Mouse (Mus musculus) T-helper 17 cell (primary cell): ENCODE data around the gene Gm21958.

ENCODE experiments used
- in situ Hi-C, 2 experiments: fragments of 300-600 bp; cut with MboI, MseI; formaldehyde crosslinking; loops; 1 replicate in 1 of 2; 2 replicates in 1 of 2; pipeline ENCODE4 v1.15.1; 2025; ENCODE audit warnings: high pct_unique_total_duplicates in 2 of 2

The Gm21958 gene

DNA sequence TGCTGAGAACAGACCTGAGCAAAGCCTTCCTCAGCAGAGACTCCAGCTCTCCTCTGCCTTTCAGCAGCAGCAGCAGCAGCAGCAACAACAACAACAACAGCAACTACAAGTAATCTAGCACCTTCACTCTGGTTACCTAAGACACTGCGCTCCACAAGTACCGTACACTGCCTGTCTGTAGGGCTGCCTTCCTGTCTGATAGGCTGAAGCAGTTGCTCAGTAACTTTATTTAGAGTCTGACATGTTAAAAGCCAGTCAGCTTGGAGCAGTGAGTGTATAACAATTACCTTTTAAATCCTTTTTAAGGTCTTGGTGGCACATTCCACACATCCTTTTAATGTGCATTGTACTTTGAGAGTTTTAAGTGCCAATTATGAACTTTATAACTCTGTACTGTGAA is 13.4 kb upstream of the Gm21958 start:
- in situ Hi-C loops: loop anchor here (10.0 to 25.0 kb wide), 3 partner anchors 697 to 1265 kb away; partner anchors contain the start of genes Nhlrc3 (in 1 of the 2), Proser1 (in 1 of the 2) and Ufm1 (in 1 of the 2)

DNA sequence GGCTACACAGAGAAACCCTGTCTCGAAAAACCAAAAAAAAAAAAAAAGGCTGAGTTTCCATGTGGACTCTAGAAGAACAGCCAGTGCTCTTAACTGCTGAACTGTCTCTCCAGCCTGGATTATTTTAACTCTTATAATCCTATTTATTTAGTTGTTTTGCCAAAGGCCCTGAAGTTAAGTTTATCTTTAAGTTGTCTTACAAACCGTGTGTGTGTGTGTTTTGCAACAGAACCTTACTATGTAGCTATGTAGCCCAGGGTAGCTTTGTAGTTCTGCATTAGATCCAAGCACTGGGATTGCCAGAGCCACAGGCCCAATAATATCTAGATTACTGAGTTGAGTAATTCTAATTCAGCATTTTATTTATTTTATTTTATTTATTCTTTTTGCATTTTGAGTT is 11.2 kb upstream of the Gm21958 start:
- in situ Hi-C loops: loop anchor here (10.0 to 25.0 kb wide), 3 partner anchors 699 to 1263 kb away; partner anchors contain the start of genes Nhlrc3 (in 1 of the 2), Proser1 (in 1 of the 2) and Ufm1 (in 1 of the 2)

DNA sequence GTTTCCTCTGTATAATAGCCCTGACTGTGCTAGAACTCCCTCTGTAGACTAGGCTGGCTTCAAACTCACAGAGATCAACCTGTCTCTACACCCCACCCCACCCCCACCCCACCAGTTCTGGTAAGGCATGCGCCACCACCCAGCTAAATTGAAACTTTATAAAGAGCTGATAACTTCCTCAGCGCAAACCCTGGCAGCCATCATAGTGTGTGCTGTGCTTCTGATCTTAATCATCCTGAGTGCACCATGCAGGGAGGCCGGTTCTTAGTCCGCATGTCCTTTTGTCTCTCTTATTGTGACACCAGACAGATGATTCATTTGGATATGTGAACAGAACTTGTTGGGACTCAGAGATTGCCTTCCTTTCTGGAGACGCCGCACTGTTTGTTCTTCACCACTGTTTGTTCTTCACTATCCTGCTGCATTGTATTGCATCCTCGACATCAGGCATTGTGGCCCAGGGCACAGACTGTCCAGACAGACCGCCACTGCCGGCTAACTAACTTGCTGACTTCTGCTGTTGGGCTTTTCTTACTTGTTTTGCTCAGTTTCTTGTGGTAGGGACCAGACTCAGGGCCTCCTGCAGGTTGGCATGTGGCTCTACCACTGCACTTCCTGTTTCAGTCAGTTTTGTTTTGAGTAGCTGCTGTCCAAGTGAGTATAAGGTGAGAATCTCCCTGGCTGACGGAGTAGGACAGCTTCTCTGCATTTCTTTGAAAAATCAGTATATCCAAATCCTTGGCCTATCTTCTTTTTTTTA is 9.8 kb upstream of the Gm21958 start:
- in situ Hi-C loops: loop anchor here (10.0 to 25.0 kb wide), 3 partner anchors 701 to 1937 kb away; partner anchors contain the start of genes Nhlrc3 (in 1 of the 2) and Proser1 (in 1 of the 2)

DNA sequence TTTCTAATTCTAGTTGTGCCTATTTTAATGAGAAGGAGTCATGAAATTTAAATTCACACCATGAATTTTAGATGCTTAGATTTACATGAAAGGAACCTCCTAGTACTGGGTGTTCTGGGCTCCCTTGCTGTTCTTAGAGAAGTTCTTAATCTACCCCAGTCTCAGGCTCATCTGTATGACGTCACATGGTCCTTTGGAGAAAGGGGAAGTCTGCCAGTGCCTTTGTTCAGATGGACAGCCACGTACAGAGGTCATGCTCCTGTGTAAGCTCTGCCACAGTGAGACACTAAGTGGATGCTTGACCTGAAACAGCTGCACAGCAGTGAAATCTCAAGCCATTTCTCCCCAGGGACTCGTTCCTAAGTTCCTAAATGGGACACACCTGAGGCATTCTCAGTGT is 4.8 kb upstream of the Gm21958 start:
- in situ Hi-C loops: loop anchor here in 1 of 2 experiments (25.0 kb wide), 2 partner anchors 1257 to 1932 kb away; partner anchors contain the start of genes Nhlrc3 and Proser1

DNA sequence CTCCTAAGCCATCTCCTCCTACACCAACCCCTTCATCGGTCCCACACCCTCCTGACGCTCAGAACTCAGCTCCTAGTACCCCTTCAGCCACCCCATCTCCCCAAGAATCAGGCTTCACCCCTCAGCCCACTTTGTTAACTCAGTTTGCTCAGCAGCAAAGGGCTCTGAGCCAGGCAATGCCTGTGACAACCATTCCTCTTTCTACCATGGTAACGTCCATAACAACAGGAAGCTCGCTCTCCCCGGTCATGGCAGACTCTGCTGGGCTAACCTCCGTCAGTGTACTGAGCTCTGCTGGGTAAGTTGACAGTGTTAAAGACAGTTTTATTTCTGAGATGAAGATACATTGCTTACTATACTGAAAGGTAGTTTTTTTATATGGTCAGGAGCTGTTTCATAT is 3.2 kb upstream of the Gm21958 start:
- in situ Hi-C loops: loop anchor here in 1 of 2 experiments (25.0 kb wide), 2 partner anchors 1255 to 1930 kb away; partner anchors contain the start of genes Nhlrc3 and Proser1

DNA sequence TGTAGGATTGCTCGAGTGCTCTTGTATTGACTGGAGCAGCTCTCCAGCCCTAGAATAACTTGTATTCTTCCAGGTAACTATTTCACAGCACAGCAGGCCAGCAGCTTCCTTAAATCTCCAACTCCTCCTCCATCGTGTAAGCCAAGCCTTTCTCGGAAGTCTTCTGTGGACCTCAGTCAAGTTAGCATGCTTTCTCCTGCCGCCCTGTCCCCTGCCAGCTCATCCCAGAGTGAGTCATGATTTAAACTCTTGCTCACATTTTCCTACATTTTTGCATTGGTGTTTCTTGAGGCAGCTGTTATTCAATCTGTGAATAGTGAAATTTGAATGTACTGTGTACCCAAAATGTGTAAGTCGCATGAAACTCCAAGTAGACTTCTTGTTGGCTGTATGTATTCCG is 1.3 kb upstream of the Gm21958 start:
- in situ Hi-C loops: loop anchor here in 1 of 2 experiments (25.0 kb wide), 2 partner anchors 1253 to 1928 kb away; partner anchors contain the start of genes Nhlrc3 and Proser1

DNA sequence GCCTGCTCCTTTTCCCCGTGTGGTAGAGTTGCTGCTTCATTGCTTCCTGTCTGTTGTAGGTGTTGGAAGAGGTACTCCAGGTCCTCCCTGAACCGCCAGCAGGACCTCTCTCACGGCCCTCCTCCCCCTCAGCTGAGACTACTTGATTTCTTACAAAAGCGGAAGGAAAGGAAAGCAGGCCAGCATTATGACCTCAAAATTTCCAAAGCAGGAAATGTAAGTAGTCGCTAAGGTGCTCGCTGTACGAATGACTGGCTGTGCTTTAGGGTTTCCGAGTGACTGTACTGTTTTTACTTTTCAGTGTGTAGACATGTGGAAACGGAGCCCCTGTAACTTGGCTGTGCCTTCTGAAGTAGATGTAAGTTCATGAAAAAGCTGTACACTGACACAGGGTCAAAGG is 5.2 kb downstream of the Gm21958 start:
- in situ Hi-C loops: loop anchor here in 1 of 2 experiments (25.0 kb wide), 2 partner anchors 1247 to 1922 kb away; partner anchors contain the start of genes Nhlrc3 and Proser1

DNA sequence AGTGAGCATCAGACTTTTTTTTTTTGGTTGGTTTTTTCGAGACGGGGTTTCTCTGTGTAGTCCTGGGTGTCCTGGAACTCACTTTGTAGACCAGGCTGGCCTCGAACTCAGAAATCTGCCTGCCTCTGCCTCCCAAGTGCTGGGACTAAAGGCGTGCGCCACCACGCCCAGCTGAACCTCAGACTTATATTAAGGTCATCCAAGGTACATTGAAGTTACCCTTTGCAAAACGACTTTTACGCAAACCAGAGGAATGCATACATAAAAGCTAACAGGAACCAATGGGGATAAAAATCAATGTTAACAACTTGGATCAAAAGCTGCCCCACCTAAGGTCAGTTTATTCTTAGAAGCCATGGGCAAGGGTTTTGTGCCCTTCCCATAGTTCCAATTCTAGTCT is 10.0 kb downstream of the Gm21958 start:
- in situ Hi-C loops: loop anchor here in 1 of 2 experiments (25.0 kb wide), 2 partner anchors 1242 to 1917 kb away; partner anchors contain the start of genes Nhlrc3 and Proser1

DNA sequence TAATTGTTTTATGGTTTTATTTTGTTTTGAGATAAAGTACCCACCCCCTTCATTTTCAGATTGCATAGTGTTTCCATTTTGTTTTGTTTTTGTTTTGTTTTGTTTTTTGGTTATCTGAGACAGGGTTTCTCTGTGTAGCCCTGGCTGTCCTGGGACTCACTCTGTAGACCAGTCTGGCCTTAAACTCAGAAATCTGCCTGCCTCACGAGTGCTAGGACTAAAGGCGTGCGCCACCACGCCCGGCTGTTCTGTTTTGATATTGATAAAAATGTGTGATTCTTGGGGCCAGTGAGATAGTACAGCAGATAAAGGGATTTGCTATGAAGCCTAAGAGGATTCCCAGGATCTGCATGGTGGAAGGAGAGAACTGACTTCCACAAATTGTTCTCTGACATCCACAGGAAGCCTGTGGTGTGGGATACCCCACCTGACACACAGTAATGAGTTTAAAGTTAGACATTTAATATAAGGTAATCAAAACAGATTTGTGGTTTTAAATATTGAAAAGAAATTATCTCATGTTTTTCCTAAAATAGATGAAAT is 14.3 kb downstream of the Gm21958 start:
- in situ Hi-C loops: loop anchor here (5.0 to 25.0 kb wide), 4 partner anchors 32 to 1913 kb away; partner anchors contain the start of genes Nhlrc3 (in 1 of the 2), Proser1 (in 1 of the 2) and Ufm1 (in 1 of the 2)

DNA sequence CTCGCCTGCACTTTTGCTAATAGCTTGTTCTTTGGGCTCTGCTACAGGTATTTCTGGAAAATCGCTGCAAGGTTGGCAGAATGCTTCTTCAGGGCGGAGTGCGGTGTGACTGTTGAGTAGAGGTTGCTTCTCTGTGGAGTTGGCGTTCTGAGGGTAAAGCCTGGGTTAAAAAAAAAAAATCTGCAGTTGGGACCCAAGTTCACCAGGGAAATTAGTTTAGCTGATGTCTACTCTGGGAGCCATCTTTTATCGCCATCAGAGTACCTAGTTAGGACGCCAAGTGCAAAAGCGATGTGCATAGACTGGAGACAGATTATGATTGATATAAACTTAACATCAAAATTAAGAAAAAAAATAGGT is 21.1 kb downstream of the Gm21958 start:
- in situ Hi-C loops: loop anchor here in 1 of 2 experiments (25.0 kb wide), 1 partner anchor 831 kb away; the partner anchor contains the start of gene Ufm1

DNA sequence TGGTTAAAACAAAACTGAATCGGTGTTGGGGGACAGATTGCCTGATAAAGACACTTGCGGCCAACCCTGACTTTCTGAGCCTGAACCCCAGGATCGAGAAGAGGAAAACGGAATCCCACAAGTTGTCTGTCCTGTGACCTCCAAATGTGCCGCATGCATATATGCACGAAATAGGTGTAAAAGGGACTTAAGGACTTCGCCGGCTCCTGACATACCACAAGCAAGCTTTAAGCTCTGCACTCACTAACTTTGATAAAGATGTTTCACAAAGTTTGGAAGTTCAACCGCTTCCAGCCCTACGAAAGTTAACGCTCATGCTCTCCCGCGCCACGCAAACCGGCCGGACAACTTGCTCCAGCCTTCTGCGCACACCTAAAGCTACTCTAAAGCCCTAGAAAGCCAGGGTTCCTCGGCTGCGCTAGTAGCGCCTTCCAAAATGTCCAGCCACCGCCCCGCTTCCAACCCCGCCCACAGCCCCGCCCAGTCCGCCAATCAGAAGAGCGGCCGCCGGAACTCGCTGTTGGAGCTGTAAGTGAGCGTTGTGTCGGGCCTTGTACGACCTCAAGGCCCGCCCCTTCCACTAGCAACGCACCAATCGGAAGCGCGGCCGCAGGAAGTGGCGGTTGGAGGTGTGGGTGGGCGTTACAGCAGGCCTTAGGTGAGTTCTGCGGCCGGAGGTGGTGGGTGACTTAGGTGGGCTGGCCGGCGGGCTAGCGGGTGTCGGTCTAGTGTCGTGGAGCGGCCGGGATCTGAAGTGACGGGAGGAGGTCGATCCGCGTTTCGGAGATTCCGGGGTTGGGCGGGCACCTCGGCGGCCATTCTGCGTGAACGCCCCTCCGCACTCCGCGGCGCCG is 21.7 kb downstream of the Gm21958 start, which contains the start of gene Supt20:
Gene Supt20 (plus strand): TSS at position 606 of the 854 bp plus-strand sequence.
- in situ Hi-C loops: loop anchor here in 1 of 2 experiments (25.0 kb wide), 1 partner anchor 830 kb away; the partner anchor contains the start of gene Ufm1

DNA sequence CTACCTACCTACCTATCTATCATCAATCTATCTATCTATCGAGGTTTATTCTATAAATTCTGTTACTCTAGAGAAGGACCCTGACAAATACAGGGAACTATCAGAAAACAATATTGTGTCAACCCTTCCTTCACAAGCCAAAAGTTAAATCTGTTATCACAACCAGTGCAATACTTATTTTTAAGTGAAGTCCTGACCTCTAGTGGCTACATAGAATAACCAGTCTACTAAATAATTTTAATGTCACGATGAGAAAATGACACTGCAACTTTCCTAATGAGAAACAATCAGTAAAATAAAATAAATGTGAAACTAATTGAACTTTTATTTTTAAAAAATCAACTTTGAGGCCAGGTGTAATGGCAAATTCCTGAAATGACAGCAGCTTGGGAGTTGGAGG is 25.1 kb downstream of the Gm21958 start:
- in situ Hi-C loops: loop anchor here (5.0 to 25.0 kb wide), 2 partner anchors 337 to 827 kb away; partner anchors contain the start of gene Ufm1 (in 1 of the 2)

DNA sequence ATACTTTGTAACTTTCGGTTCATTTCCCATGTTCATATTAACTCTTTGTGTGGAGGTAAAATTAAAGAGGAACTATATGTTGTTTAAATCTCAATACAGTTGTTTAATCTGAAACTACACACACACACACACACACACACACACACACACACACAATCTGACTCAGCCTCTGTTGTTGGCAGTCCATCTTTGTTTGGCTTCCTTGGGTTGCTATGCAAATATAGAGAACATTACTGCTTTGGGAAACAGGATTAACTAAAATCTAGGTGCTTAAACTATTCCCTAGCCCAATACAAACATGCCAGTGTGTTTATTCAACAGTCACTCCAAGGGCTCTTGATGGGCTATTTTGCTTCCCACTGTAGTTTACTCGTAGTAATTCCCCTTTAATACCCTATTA is 26.9 kb downstream of the Gm21958 start:
- in situ Hi-C loops: loop anchor here (5.0 to 25.0 kb wide), 2 partner anchors 335 to 825 kb away; partner anchors contain the start of gene Ufm1 (in 1 of the 2)

DNA sequence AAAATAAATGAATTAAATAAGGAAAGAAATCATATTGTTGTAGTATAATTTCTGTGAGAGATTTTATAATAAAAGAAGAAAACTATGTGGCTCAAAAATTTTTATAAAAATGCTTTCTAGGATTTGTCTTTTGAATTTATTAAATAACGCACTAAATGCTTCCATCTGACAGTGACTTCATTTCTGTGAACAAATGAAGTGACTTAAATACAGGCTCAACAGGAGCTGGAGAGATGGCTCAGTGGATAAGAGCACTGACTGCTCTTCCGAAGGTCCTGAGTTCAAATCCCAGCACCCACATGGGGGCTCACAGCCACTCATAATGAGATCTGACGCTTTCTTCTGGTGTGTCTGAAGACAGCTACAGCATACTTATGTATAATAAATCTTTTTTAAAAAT is 29.0 kb downstream of the Gm21958 start:
- in situ Hi-C loops: loop anchor here (5.0 to 25.0 kb wide), 2 partner anchors 333 to 823 kb away; partner anchors contain the start of gene Ufm1 (in 1 of the 2)

DNA sequence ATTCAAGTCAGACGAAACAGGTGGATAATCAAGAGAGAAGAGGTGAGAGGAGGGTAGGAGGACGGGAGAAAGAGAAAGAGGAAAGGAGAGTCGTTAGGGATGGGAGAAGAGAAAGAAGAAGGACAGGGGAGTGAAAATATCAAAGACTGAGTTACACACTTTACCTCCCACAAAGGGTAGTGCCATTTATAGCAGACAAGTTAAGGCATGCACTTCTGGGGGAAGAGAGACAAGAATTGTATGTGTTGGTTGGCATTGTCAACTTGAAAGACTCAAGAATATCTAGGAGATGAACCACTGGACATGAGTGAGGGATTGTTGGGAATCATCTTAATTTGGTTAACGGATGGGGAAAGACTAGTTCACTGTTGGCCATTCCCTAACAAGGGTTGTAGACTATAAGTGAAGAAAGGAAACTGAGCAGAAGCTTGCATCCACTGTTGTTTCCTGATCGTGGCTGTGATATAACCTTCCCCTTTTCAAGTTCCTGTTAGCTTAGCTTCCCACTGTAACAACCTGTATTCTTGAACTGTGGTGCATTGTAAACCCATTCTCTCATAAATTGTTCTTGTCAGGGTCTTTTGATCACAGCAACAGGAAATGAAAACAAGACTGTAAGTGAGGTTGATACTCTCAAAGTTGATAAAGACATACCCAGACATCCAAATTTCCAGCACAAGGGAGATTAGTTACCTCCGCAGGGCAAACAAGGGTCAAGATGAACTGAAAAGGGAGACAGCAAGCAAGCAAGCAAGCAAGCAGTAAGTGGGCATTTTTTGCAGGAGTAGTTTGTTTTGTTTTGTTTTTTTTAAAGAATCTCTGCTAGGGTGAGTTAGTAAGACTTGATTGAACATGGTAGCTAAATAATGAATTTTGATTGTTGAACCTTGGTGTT is 32.6 kb downstream of the Gm21958 start:
- in situ Hi-C loops: loop anchor here in 1 of 2 experiments (25.0 kb wide), 1 partner anchor 819 kb away; the partner anchor contains the start of gene Ufm1

DNA sequence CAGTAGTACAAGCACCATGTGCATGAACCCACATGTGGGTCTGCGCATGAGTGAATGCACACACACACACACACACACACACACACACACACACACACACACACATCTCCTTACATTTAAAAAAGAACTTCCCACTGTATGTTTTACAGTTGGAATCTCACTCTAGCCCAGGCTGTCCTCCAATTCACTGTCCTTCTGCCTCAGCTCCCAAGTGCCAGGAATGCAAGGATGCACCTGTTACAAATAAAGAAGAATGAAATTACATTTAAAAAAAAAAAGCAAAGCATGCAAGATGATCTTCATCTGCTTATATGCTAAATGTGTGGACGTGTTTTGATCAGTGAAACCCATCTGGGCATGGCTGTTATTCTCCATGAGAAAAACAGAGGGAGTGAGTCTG is 37.3 kb downstream of the Gm21958 start:
- in situ Hi-C loops: loop anchor here in 1 of 2 experiments (25.0 kb wide), 1 partner anchor 815 kb away; the partner anchor contains the start of gene Ufm1

DNA sequence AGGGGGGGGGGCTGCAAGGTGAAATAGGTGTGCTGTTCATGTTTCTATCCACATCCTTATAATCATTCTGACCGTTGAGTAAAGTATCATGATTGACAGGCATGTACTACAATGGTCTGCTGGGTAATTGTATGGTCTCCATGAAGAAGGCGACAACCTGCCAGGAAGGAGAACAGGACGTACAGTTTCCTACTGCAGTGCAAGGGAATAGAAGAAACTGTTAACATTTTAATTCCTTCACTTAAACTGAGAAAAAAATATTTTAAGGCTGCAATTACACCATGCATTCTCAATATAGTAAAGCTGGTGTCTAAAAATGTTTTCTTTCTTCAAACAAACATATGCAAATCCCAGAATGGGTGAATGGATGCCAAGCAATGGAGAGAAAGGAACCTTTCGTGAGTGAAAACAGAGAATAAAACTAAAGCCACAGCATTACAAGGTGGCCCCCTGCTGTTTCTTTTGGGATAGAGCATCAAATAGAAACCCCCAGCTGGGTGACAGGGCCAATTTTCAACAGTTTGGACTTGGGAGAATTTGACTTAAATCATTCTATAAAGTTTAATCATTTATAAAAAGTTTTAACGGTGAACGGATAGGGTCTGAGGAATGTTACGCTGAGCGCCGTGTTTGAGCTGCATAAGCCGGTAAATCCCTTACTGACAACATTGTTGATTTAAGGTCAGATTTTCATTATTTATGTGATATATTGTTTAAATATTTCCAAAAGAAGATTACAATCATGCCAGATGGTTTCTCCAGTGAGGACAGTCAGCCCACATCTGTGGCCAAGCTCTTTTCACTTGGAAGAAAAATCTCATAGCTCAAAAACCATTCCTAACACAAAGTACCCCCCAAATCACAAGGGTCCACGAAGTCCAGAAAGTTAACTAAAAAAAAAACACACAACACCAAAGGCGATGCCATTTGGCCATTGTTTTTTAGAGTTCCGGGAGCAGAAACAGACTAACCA is 41.3 kb downstream of the Gm21958 start:
- in situ Hi-C loops: loop anchor here in 1 of 2 experiments (5.0 kb wide), 1 partner anchor 316 kb away; no protein-coding TSS in a partner anchor

DNA sequence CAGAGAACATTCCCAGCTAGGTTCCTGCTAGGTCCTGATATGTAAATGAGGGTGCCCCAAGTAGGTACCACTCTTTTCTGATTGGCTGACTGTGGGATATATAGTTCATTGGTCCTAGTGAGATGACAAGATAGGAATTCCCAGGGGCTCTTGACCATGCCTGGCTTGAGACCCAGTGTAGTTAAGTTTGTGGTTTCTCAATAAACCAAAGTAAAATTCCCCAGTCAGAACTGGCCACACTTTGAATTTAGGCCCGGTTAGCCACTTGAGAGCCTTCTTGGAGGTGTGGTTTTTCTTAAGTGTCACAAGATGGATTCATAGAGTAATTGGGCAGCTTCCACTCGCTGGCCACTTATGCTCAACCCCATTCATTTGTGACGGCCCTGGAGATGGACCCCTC is 42.0 kb downstream of the Gm21958 start:
- in situ Hi-C loops: loop anchor here in 1 of 2 experiments (5.0 kb wide), 1 partner anchor 315 kb away; no protein-coding TSS in a partner anchor
